Mouse (Mus musculus) heart, adult 2 months (tissue): ENCODE results near the gene Kcnma1. TPM values are rescaled to one million over a fixed set of nuclear protein-coding genes. Genes with fewer than 3 reads are reported as not detected.

Source experiments
- DNase-seq, 2 experiments: peaks; one replicate each; pipeline ENCODE4 v3.0.0; 2021
- H3K27ac ChIP-seq: fragments of 200-600 bp; 2 replicates; pipeline ENCODE4 v1.8.1; 2022
- H3K27me3 ChIP-seq: fragments of 200-500 bp; 2 replicates; pipeline ENCODE4 v1.6.1; 2012; ENCODE audit warnings: mild to moderate bottlenecking, low read length, inconsistent platforms, mixed read lengths; ENCODE audit not compliant: control insufficient read depth, insufficient read depth
- H3K36me3 ChIP-seq: fragments of 200-500 bp; 2 replicates; pipeline ENCODE4 v1.6.1; 2012; ENCODE audit warnings: low read length, inconsistent platforms; ENCODE audit not compliant: control insufficient read depth, insufficient read depth
- H3K4me1 ChIP-seq: fragments of 200-500 bp; 2 replicates; pipeline ENCODE4 v1.6.1; 2011; ENCODE audit warnings: low read length; ENCODE audit not compliant: control insufficient read depth, insufficient read depth
- H3K4me3 ChIP-seq: fragments of 200-600 bp; 2 replicates; pipeline ENCODE4 v1.8.1; 2022
- H3K79me2 ChIP-seq: fragments of 200-500 bp; replicated peaks from 2 replicates; pipeline ENCODE4 v1.6.1; 2012; ENCODE audit warnings: mild to moderate bottlenecking, inconsistent platforms, low read length, moderate library complexity, mixed read lengths; ENCODE audit not compliant: control insufficient read depth, insufficient read depth
- H3K9ac ChIP-seq: fragments of 200-500 bp; 2 replicates; pipeline ENCODE4 v1.6.1; 2012; ENCODE audit warnings: low read depth, mild to moderate bottlenecking, control low read depth, inconsistent platforms, low read length, mixed read lengths
- CTCF ChIP-seq: fragments of 200-600 bp; IDR thresholded peaks from 2 replicates; pipeline ENCODE4 v1.8.1; 2022; ENCODE audit warnings: antibody characterized with exemption, mild to moderate bottlenecking, moderate library complexity
- EP300 ChIP-seq: fragments of 200-500 bp; IDR thresholded peaks from 2 replicates; pipeline ENCODE4 v1.6.1; 2011; ENCODE audit warnings: low read depth, low read length, control low read depth; ENCODE audit not compliant: insufficient read depth
- POLR2A ChIP-seq: fragments of 200-500 bp; IDR thresholded peaks from 2 replicates; pipeline ENCODE4 v1.6.1; 2011; ENCODE audit warnings: mild to moderate bottlenecking, low read depth, low read length, control low read depth; ENCODE audit not compliant: insufficient read depth
- WGBS: fragments of 180-500 bp; shearing (Covaris S2); methylation state at CpG from one replicate; pipeline ENCODE4 v1.1.7; 2018; 5-methylcytosine and 5-hydroxymethylcytosine counted together
- intact Hi-C: fragments of 180-260 bp; cut with DNase I; formaldehyde crosslinking; loops from one replicate; pipeline ENCODE4 v1.15.1; 2025
- polyA plus RNA-seq: library from polyadenylated mRNA; depleted of rRNA; stranded (reverse); fragments of >200 nt; gene quantifications from 2 replicates; pipeline ENCODE4 v1.2.3, GENCODE M21; 2012
- total RNA-seq, 2 experiments: library from RNA; stranded (reverse); gene quantifications; 2 replicates each; pipeline ENCODE4 v1.2.3; 2021

Kcnma1 gene
- total and polyA plus RNA-seq, 3 experiments: 0.66 to 0.84 (median 0.78) TPM

DNA sequence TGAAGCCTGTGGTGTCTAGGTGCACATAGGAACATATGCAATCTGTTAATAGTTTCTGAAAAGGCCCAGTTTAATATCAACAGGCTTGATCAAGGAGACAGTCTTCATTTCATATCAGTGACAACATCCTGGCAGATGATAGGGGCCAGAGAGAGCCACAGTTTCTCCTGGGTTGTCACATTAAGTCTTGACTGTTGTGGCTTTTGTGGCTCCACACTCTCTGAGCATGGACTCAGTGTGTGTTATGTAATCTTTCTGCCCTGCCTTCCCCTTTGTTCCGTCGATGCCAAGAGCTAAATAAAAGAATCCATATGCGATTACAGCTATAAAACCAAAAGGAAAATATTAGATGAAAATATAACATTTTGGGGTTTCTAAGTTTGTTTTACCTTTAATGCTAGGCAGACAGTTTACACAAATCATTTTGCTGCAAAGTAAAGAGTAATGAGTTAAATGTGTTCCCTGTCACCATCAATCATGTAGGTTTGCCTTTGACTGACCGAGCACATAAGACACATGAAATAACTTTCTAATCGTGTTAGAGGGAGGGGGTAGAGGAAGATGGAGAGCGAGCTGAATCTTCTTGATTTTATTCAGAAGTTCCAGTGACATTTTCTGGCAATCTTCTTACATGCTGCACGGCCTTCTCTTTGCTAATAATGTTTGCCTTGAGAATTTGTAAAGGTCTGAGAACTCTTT is 528.3 kb downstream of the Kcnma1 start:
- no peak for TF ChIP-seq CTCF
- TF ChIP-seq EP300: no peak
- TF ChIP-seq POLR2A: no peak
- intact Hi-C loops: no loop called here
- no peak for DNase-seq
- 74% methylated on average over 7 of the region's 7 CpGs for WGBS
- Histone ChIP-seq H3K9ac (no peak overlapping the region), H3K36me3 (no peaks in the 10 kb centered on the region), H3K27me3 (no peaks in the 10 kb centered on the region), H3K4me1 (no peaks in the 10 kb centered on the region), H3K79me2 (no peaks in the 10 kb centered on the region), H3K4me3 (no peak overlapping the region), H3K27ac (no peak overlapping the region)

DNA sequence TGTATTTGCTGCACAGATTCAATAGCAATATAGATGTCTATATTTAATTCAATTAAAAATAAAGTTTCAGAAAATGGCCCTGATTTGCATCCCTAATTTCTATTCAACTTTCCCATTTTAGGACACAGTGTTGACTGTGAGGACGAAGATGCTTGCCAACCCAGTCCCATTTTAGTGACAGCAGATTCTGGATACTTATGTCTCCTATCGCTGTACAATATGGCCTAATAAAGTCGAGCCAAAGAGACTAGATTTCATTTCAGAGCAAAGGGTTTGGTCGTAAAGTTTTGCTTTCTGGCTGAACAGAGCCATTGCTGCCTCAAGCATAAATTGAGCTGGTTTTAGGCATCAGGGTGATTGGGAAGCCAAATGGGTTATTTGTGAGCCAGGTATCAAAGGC is 539.2 kb downstream of the Kcnma1 start:
- 85% methylated on average over 4 of the region's 4 CpGs for WGBS
- Histone ChIP-seq H3K79me2 (no peaks in the 10 kb centered on the region), H3K9ac (no peak overlapping the region), H3K4me1 (no peaks in the 10 kb centered on the region), H3K4me3 (no peak overlapping the region), H3K36me3 (no peaks in the 10 kb centered on the region), H3K27me3 (no peaks in the 10 kb centered on the region), H3K27ac (no peak overlapping the region)
- TF ChIP-seq POLR2A (no peak), EP300 (no peak), CTCF (no peak)
- intact Hi-C loops: no loop called here
- DNase-seq: no peak

DNA sequence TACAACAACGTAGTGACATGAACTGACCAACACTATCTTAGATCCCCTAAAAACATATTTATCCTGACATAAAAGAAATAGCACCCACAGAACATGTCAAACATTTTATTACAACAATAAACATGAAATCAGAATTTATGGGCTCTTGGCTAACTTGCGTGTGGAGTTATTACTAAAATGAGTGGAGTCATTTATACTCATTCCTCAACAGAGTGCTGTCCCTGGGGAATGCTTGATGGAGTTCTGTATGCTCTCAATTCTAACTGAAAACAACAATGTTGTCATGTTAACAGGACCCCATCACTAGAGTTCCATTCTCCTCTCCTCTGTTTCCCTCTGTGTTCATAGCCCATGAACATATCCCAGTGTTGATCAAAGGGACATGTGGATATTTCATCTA is 544.2 kb downstream of the Kcnma1 start:
- no peak for DNase-seq
- Histone ChIP-seq H3K79me2 (no peaks in the 10 kb centered on the region), H3K27me3 (no peaks in the 10 kb centered on the region), H3K27ac (no peak overlapping the region), H3K36me3 (no peaks in the 10 kb centered on the region), H3K4me3 (no peak overlapping the region), H3K4me1 (peaks cover under 1% of the 10 kb centered on the region), H3K9ac (no peak overlapping the region)
- 92% methylated on average over 2 of the region's 2 CpGs for WGBS
- TF ChIP-seq EP300 (no peak), CTCF (no peak), POLR2A (no peak)
- intact Hi-C loops: no loop called here

- Histone ChIP-seq H3K36me3 (no peaks in the 10 kb centered on the region), H3K4me1 (peaks cover 1% of the 10 kb centered on the region), H3K4me3 (no peak overlapping the region), H3K9ac (no peak overlapping the region), H3K79me2 (no peaks in the 10 kb centered on the region), H3K27me3 (no peaks in the 10 kb centered on the region), H3K27ac (no peak overlapping the region)
- no peak for DNase-seq
- WGBS: 36% methylated on average over 2 of the region's 2 CpGs
- TF ChIP-seq CTCF: no peak
- TF ChIP-seq POLR2A: no peak
- no peak for TF ChIP-seq EP300
- intact Hi-C loops: no loop called here
These were observed 549.2 kb downstream of the Kcnma1 start for GRCm38 (mm10) chr14:23465135-23465534.

- no peak overlapping the region for H3K4me3 ChIP-seq
- no peak for DNase-seq
- no peaks in the 10 kb centered on the region for H3K27me3 ChIP-seq
- no peak overlapping the region for H3K27ac ChIP-seq
- no peaks in the 10 kb centered on the region for H3K36me3 ChIP-seq
- 60% methylated on average over 4 of the region's 4 CpGs for WGBS
- no peaks in the 10 kb centered on the region for H3K4me1 ChIP-seq
- intact Hi-C loops: no loop called here
- H3K79me2 ChIP-seq: no peaks in the 10 kb centered on the region
- no peak overlapping the region for H3K9ac ChIP-seq
- TF ChIP-seq EP300 (no peak), CTCF (no peak), POLR2A (no peak)
These were observed 555.7 kb downstream of the Kcnma1 start for GRCm38 (mm10) chr14:23458560-23458959.

DNA sequence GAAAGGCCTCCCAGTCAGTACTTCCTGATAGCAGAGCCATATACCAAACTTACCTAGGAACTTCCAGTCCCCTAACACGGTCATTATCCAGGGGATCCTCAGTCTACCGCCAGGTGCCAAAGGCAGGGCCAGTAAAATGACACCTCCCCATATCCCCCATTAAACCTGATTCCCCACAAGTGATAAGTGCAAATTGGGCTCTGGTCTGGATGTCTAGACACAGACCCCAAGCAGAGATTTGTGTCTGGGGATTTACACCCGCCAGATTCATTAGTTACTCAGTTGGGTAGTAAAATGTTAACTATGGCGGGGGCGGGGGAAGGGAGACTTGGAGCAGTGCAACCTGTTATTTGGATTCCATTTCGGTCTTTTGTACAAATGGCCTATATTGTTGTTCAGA is 562.6 kb downstream of the Kcnma1 start:
- H3K4me3 ChIP-seq: no peak overlapping the region
- TF ChIP-seq POLR2A: no peak
- no peak for TF ChIP-seq CTCF
- TF ChIP-seq EP300: no peak
- no peak overlapping the region for H3K9ac ChIP-seq
- intact Hi-C loops: no loop called here
- H3K4me1 ChIP-seq: no peaks in the 10 kb centered on the region
- no peaks in the 10 kb centered on the region for H3K27me3 ChIP-seq
- 83% methylated on average over 6 of the region's 6 CpGs for WGBS
- no peak for DNase-seq
- H3K36me3 ChIP-seq: no peaks in the 10 kb centered on the region
- H3K27ac ChIP-seq: no peak overlapping the region
- no peaks in the 10 kb centered on the region for H3K79me2 ChIP-seq
